Mouse (Mus musculus): ENCODE results near the gene Vmn1r88.
"Not testable (repeated sequence)": the region's sequence is repeated elsewhere in the genome, so short reads cannot be mapped to it uniquely, and the experiment has no call there.

Vmn1r88 gene

GRCm38 (mm10) chr7:13159268-13159667 lies at the start of gene Vmn1r88:
TSS of gene Vmn1r88 (plus strand) at chr7:13159568.
- no peak for DNase-seq (ENCODE audit: extremely low spot score, low read depth, low spot score)

GRCm38 (mm10) chr7:13119817-13120216 lies 39.6 kb upstream of the Vmn1r88 start, which contains the start of gene Vmn1r86:
TSS of gene Vmn1r86 (minus strand) at chr7:13119917.
- no peak for DNase-seq (ENCODE audit: extremely low spot score, low read depth, low spot score)

GRCm38 (mm10) chr7:13123554-13124153 lies 35.7 kb upstream of the Vmn1r88 start:
- not testable (repeated sequence) for DNase-seq (ENCODE audit: extremely low spot score, low read depth, low spot score)

GRCm38 (mm10) chr7:13131856-13132255 lies 27.5 kb upstream of the Vmn1r88 start:
- no peak for DNase-seq (ENCODE audit: extremely low spot score, low read depth, low spot score)

DNA sequence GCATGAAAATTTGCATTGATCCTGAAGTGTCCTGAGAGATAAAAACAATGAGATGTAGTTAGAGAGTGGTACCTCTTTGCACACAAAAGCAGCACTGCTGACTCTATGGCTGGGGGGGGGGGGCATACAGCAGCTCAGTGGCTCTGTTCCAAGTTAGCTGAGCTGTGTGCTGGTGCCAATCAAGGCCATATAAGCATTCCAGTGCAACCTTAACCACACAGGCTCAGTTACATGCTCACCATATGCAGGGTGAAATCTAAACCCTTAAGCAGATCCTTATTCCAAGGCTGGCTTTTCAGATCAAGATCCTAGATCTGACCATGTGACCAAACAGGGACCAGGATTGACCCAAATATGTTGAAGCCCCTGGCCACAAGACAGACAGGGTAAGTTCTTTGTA lies 22.0 kb upstream of the Vmn1r88 start:
- DNase-seq (ENCODE audit: extremely low spot score, low read depth, low spot score), result no peak

GRCm38 (mm10) chr7:13140057-13140456 lies 19.3 kb upstream of the Vmn1r88 start, which contains the start of gene Vmn1r87:
TSS of gene Vmn1r87 (minus strand) at chr7:13140157.
- no peak for DNase-seq (ENCODE audit: extremely low spot score, low read depth, low spot score)

GRCm38 (mm10) chr7:13212720-13213119 lies 53.4 kb downstream of the Vmn1r88 start, which contains the start of gene Vmn1r89:
TSS of gene Vmn1r89 (plus strand) at chr7:13213020.
- DNase-seq (ENCODE audit: extremely low spot score, low read depth, low spot score), result no peak

Measured in hindlimb bud, embryonic 11.5 days (tissue).